In the genomic region with DNA sequence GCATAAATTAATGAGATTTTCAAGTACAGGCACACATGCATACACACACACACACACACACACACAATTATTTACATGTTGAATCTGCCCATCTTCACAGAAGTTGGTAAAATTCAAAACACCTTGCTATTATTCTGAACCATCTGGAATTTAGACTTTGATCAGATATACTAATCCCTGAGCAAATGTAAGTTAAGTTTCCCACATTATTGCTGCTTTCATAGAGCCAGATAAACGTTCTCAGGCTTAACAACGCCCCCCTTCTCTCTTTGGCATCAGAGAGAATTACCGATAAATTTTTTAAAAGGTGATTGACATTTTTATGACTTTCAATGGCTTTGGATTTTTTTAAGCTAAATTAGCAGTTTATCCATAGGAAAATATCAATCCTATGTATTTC, we compare ENCODE assay signal across 31 mouse cellular contexts.
"Had no signal": no experiment of that assay in that cellular context is flagged by ENCODE, and none has a peak within 500 bp of the region (broad histone marks: within the 10 kb centered on the region; RNA-seq: fewer than 3 reads in every experiment).

No protein-coding gene starts in this region.

- DNase-seq: left cerebral cortex, postnatal 4 days; liver; liver, embryonic 13.5 days; liver, postnatal 0 days; lung, adult 18-20 months; lung, embryonic 14.5 days; lung, postnatal 10 days; lung, postnatal 14 days; lung, postnatal 36 days; lung, postnatal 4 days; midbrain, embryonic 14.5 days had no signal

- H3K36me3 ChIP-seq: limb, embryonic 10.5 days; limb, embryonic 12.5 days; limb, embryonic 13.5 days; limb, embryonic 15.5 days; liver, embryonic 12.5 days; liver, embryonic 13.5 days; liver, embryonic 15.5 days; lung, embryonic 15.5 days; midbrain, embryonic 10.5 days; midbrain, embryonic 12.5 days; midbrain, embryonic 13.5 days; midbrain, embryonic 15.5 days; neural tube, embryonic 12.5 days had no signal

- H3K9me3 ChIP-seq: limb, embryonic 10.5 days; limb, embryonic 12.5 days; limb, embryonic 13.5 days; limb, embryonic 15.5 days; liver, embryonic 13.5 days; liver, embryonic 15.5 days; lung, embryonic 15.5 days; midbrain, embryonic 10.5 days; midbrain, embryonic 12.5 days; midbrain, embryonic 13.5 days; midbrain, embryonic 15.5 days; neural tube, embryonic 12.5 days had no signal

- H3K27me3 ChIP-seq: limb, embryonic 12.5 days; limb, embryonic 13.5 days; limb, embryonic 15.5 days; liver, embryonic 12.5 days; liver, embryonic 13.5 days; liver, embryonic 15.5 days; lung, embryonic 15.5 days; megakaryocyte, embryonic 14.5 days; midbrain, embryonic 12.5 days; midbrain, embryonic 13.5 days; midbrain, embryonic 15.5 days; neural tube, embryonic 12.5 days had no signal

- H3K27ac ChIP-seq: limb, embryonic 10.5 days; limb, embryonic 12.5 days; limb, embryonic 13.5 days; limb, embryonic 15.5 days; liver, embryonic 12.5 days; liver, embryonic 13.5 days; liver, embryonic 14.5 days; liver, embryonic 15.5 days; lung, embryonic 15.5 days; macrophage; midbrain, embryonic 10.5 days; midbrain, embryonic 12.5 days; midbrain, embryonic 13.5 days; midbrain, embryonic 15.5 days; neural tube, embryonic 12.5 days had no signal

- H3K4me3 ChIP-seq: limb, embryonic 10.5 days; limb, embryonic 12.5 days; limb, embryonic 13.5 days; limb, embryonic 15.5 days; liver, embryonic 12.5 days; liver, embryonic 13.5 days; liver, embryonic 15.5 days; lung, embryonic 15.5 days; megakaryocyte, embryonic 14.5 days; midbrain, embryonic 10.5 days; midbrain, embryonic 12.5 days; midbrain, embryonic 13.5 days; midbrain, embryonic 15.5 days; myocyte; neural tube, embryonic 12.5 days had no signal

- H3K9ac ChIP-seq: limb, embryonic 12.5 days; limb, embryonic 13.5 days; limb, embryonic 15.5 days; liver, embryonic 12.5 days; liver, embryonic 13.5 days; liver, embryonic 14.5 days; liver, embryonic 15.5 days; liver, postnatal 0 days; lung, embryonic 14.5 days; lung, embryonic 15.5 days; midbrain, embryonic 12.5 days; midbrain, embryonic 13.5 days; midbrain, embryonic 15.5 days; neural tube, embryonic 12.5 days had no signal

- ATAC-seq: liver, embryonic 12.5 days; liver, postnatal 0 days; lung, postnatal 0 days; midbrain, embryonic 13.5 days; midbrain, embryonic 15.5 days; midbrain, embryonic 16.5 days had no signal

- H3K4me2 ChIP-seq: limb, embryonic 12.5 days; limb, embryonic 13.5 days; limb, embryonic 15.5 days; liver, embryonic 11.5 days; liver, embryonic 12.5 days; liver, embryonic 13.5 days; liver, embryonic 15.5 days; lung, embryonic 14.5 days; lung, embryonic 15.5 days; midbrain, embryonic 11.5 days; midbrain, embryonic 12.5 days; midbrain, embryonic 13.5 days; midbrain, embryonic 15.5 days; neural tube, embryonic 12.5 days had no signal

- H3K4me1 ChIP-seq: limb, embryonic 12.5 days; limb, embryonic 13.5 days; limb, embryonic 15.5 days; liver, embryonic 12.5 days; liver, embryonic 13.5 days; liver, embryonic 15.5 days; lung, embryonic 15.5 days; megakaryocyte, embryonic 14.5 days; midbrain, embryonic 10.5 days; midbrain, embryonic 12.5 days; midbrain, embryonic 13.5 days; midbrain, embryonic 15.5 days; neural tube, embryonic 12.5 days had no signal
